Mouse (Mus musculus) ES-Bruce4 (cell line): ENCODE measurements around the gene Xylt1.

Experiments used
- EP300 ChIP-seq: IDR thresholded peaks from 2 replicates; pipeline ENCODE4 v1.6.1; 2011; ENCODE audit warnings: low read depth, low read length; ENCODE audit not compliant: insufficient read depth
- POLR2A ChIP-seq: IDR thresholded peaks from one replicate; pipeline ENCODE4 v1.8.1; 2011; ENCODE audit warnings: low read length; ENCODE audit not compliant: insufficient read depth

GRCm38 (mm10) chr7:117470243-117470802 lies 89.5 kb downstream of the Xylt1 start:
- TF ChIP-seq POLR2A (no peak), EP300 (no peak)
